Mouse (Mus musculus): ENCODE data around the gene Hk1. TPM values are rescaled to one million over a fixed set of nuclear protein-coding genes. Genes with fewer than 3 reads are reported as not detected.

Hk1 gene
- total and polyA plus RNA-seq, 3 experiments, result 192 to 740 (median 441) TPM

- no peak overlapping the region for H3K27ac ChIP-seq (ENCODE audit: control insufficient read depth, low read depth, low read length)
- H3K36me3 ChIP-seq (ENCODE audit: control insufficient read depth in 1 of 2, insufficient read depth in 2 of 2, low read length in 2 of 2), result peaks cover 31 to 58% of the 10 kb centered on the region in 2 experiments
- no peak overlapping the region for H3K4me3 ChIP-seq (ENCODE audit: control insufficient read depth in 1 of 2, insufficient read depth in 1 of 2, low read depth in 2 of 2, low read length in 2 of 2)
- H3K9me3 ChIP-seq (replicated peaks; ENCODE audit: insufficient read depth, low read length), result no peaks in the 10 kb centered on the region
- DNase-seq (ENCODE audit: low read depth, low spot score), result no peak
- peaks cover 31 to 61% of the 10 kb centered on the region in 2 experiments for H3K4me1 ChIP-seq (ENCODE audit: control insufficient read depth in 1 of 2, insufficient read depth in 2 of 2, low read length in 2 of 2)
- TF ChIP-seq HCFC1 (IDR thresholded peaks at IDR 0.05; ENCODE audit: low read depth, low read length) (no peak), POLR2A (IDR thresholded peaks at IDR 0.05; ENCODE audit: control insufficient read depth in 1 of 2, insufficient read depth in 1 of 2, low read depth in 1 of 2, low read length in 2 of 2, poor library complexity in 1 of 2) (no peak), ZC3H11A (IDR thresholded peaks at IDR 0.05; ENCODE audit: low read depth, low read length) (no peak), CHD1 (IDR thresholded peaks at IDR 0.05; ENCODE audit: low read depth, low read length) (no peak), RCOR1 (IDR thresholded peaks at IDR 0.05; ENCODE audit: low read depth, low read length) (no peak), TCF12 (IDR thresholded peaks at IDR 0.05; ENCODE audit: low read depth, low read length) (no peak), MEF2A (IDR thresholded peaks at IDR 0.05; ENCODE audit: extremely low read depth, insufficient replicate concordance, low read depth, low read length, poor library complexity, severe bottlenecking) (no peak), ZNF384 (IDR thresholded peaks at IDR 0.05; ENCODE audit: low read depth, low read length) (no peak), CHD2 (IDR thresholded peaks at IDR 0.05; ENCODE audit: low read length) (no peak), KAT2A (conservative IDR thresholded peaks at IDR 0.05; ENCODE audit: low read depth, low read length) (no peak), JUND (IDR thresholded peaks at IDR 0.05; ENCODE audit: low read depth, low read length) (no peak), UBTF (IDR thresholded peaks at IDR 0.05; ENCODE audit: borderline replicate concordance, insufficient read depth, low read depth, low read length) (no peak), USF2 (IDR thresholded peaks at IDR 0.05; ENCODE audit: borderline replicate concordance in 1 of 2, insufficient read depth in 1 of 2, low read depth in 1 of 2, low read length in 2 of 2) (no peak), MAFK (IDR thresholded peaks at IDR 0.05; ENCODE audit: borderline replicate concordance, low read depth, low read length) (no peak), CTCF (IDR thresholded peaks at IDR 0.05 in 2 of 3, conservative IDR thresholded peaks at IDR 0.05 in 1 of 3; ENCODE audit: control insufficient read depth in 1 of 3, insufficient read depth in 1 of 3, low read depth in 2 of 3, low read length in 3 of 3, poor library complexity in 1 of 3, severe bottlenecking in 1 of 3) (no peak), POLR2AphosphoS2 (IDR thresholded peaks at IDR 0.05; ENCODE audit: low read length) (no peak)
- H3K27me3 ChIP-seq (ENCODE audit: control insufficient read depth in 1 of 2, insufficient read depth in 2 of 2, low read length in 2 of 2), result no peaks in the 10 kb centered on the region
- H3K79me2 ChIP-seq (ENCODE audit: control insufficient read depth, insufficient read depth, low read length, poor library complexity), result peaks cover 78% of the 10 kb centered on the region
- no peak overlapping the region for H3K9ac ChIP-seq (ENCODE audit: control insufficient read depth, low read depth, low read length, poor library complexity, severe bottlenecking)
These were observed 60.6 kb downstream of the Hk1 start for GRCm38 (mm10) chr10:62319154-62319553.

- no peak overlapping the region for H3K4me3 ChIP-seq (ENCODE audit: control insufficient read depth in 1 of 2, insufficient read depth in 1 of 2, low read depth in 2 of 2, low read length in 2 of 2)
- peak; percentile 50 for DNase-seq (ENCODE audit: low read depth, low spot score)
- peak overlapping the region; percentile 55 for H3K27ac ChIP-seq (ENCODE audit: control insufficient read depth, low read depth, low read length)
- H3K27me3 ChIP-seq (ENCODE audit: control insufficient read depth in 1 of 2, insufficient read depth in 2 of 2, low read length in 2 of 2), result no peaks in the 10 kb centered on the region
- TF ChIP-seq ETS1 (IDR thresholded peaks at IDR 0.05; ENCODE audit: low read depth, low read length) (peak; percentile 35; the same call in 1 of the 2 replicates), RCOR1 (IDR thresholded peaks at IDR 0.05; ENCODE audit: low read depth, low read length) (0 out of 2 replicates have a peak, but pooled peaks have one; percentile 34), SIN3A (IDR thresholded peaks at IDR 0.05; ENCODE audit: low read length) (peak; percentile 31; the same call in 1 of the 2 replicates), CHD2 (IDR thresholded peaks at IDR 0.05; ENCODE audit: low read length) (no peak), HCFC1 (IDR thresholded peaks at IDR 0.05; ENCODE audit: low read depth, low read length) (no peak), EP300 (IDR thresholded peaks at IDR 0.05; ENCODE audit: low read depth in 1 of 2, low read length in 2 of 2) (peak in 1 of 2 experiments; percentile 64; a peak in 2 of 4 replicates), BHLHE40 (IDR thresholded peaks at IDR 0.05; ENCODE audit: borderline replicate concordance, low read depth, low read length) (0 out of 2 replicates have a peak, but pooled peaks have one; percentile 37), MXI1 (IDR thresholded peaks at IDR 0.05; ENCODE audit: low read depth, low read length) (peak; percentile 67; the same call in 1 of the 2 replicates), GATA1 (IDR thresholded peaks at IDR 0.05; ENCODE audit: low read depth, low read length) (peak; percentile 23; the same call in 1 of the 2 replicates), USF1 (IDR thresholded peaks at IDR 0.05; ENCODE audit: low read depth, low read length) (no peak)
- no peaks in the 10 kb centered on the region for H3K9me3 ChIP-seq (replicated peaks; ENCODE audit: insufficient read depth, low read length)
- peaks cover 43 to 72% of the 10 kb centered on the region in 2 experiments for H3K4me1 ChIP-seq (ENCODE audit: control insufficient read depth in 1 of 2, insufficient read depth in 2 of 2, low read length in 2 of 2)
- no peak overlapping the region; the same call in 1 of the 2 replicates for H3K9ac ChIP-seq (ENCODE audit: control insufficient read depth, low read depth, low read length, poor library complexity, severe bottlenecking)
- H3K36me3 ChIP-seq (ENCODE audit: control insufficient read depth in 1 of 2, insufficient read depth in 2 of 2, low read length in 2 of 2), result peaks cover 34 to 66% of the 10 kb centered on the region in 2 experiments
- H3K79me2 ChIP-seq (ENCODE audit: control insufficient read depth, insufficient read depth, low read length, poor library complexity), result peaks cover 66% of the 10 kb centered on the region
These were observed 63.2 kb downstream of the Hk1 start for GRCm38 (mm10) chr10:62316467-62316866.
